Mouse (Mus musculus): ENCODE data around the gene 2610001J05Rik. TPM values are rescaled to one million over a fixed set of nuclear protein-coding genes. Genes with fewer than 3 reads are reported as not detected.

2610001J05Rik gene
- total and polyA plus RNA-seq, 3 experiments: 28.1 to 45.4 TPM; not detected in 1

Other genes with a start within 250 kb of the 2610001J05Rik start
- 3.1 and 3.6 TPM in 2 replicates for gene Bmt2, start 193.6 kb downstream of the 2610001J05Rik start, total RNA-seq (2012; rRNA removed)
- gene Bmt2, start 193.6 kb downstream of the 2610001J05Rik start, polyA plus RNA-seq (2012; ENCODE audit: insufficient read depth in 1 of 2, insufficient read length in 2 of 2, low read depth in 1 of 2, low replicate concordance in 2 of 2, missing spikeins in 1 of 2): 1 to 10 TPM in 1 of 2 experiments, not detected in 1; 4.7 TPM
- not detected in 2 replicates for gene Gpr85, start 31.6 kb downstream of the 2610001J05Rik start, total RNA-seq (2012; rRNA removed)
- gene Gpr85, start 31.6 kb downstream of the 2610001J05Rik start, polyA plus RNA-seq (2012; ENCODE audit: insufficient read depth in 1 of 2, insufficient read length in 2 of 2, low read depth in 1 of 2, low replicate concordance in 2 of 2, missing spikeins in 1 of 2): not detected